Mouse (Mus musculus): Measurements from ENCODE around the gene Syt5.
A peak's percentile ranks its signal among the peaks of the same experiment; 100 is the strongest.
"Not testable (repeated sequence)": the region's sequence is repeated elsewhere in the genome, so short reads cannot be mapped to it uniquely, and the experiment has no call there.

The Syt5 gene

DNA sequence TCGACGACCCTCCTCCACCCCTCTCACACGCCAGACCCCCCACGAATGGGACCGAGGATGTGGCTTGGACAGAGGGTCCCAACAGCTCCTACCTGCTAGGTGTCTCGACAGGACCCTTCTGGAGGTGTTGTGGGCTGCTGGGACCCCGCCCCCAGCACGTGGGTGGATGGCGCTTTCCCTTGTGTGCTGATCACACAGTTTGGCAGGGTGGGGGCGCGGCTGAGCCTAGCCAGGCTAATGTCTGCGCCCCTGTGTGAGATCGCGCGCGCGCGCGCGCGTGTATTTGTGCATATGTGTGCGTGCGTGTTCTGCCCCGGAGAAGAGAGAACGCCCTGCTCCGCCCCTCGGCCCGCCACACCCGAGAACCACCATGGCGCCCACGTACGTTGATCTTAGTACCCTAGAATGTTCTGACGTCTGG, at the start of gene Syt5:
TSS of gene Syt5 (minus strand) at position 321 of the 421 bp plus-strand sequence.
- DNase-seq (ENCODE audit: low read depth, low spot score) = no peak

GRCm38 (mm10) chr7:4597046-4597445, 49.7 kb upstream of the Syt5 start:
- not testable (repeated sequence) for DNase-seq (ENCODE audit: low read depth, low spot score)

GRCm38 (mm10) chr7:4581481-4581880, 34.1 kb upstream of the Syt5 start:
- DNase-seq (ENCODE audit: low read depth, low spot score) = not testable (repeated sequence)

- not testable (repeated sequence) for DNase-seq (ENCODE audit: low read depth, low spot score)
These were observed 25.0 kb upstream of the Syt5 start for GRCm38 (mm10) chr7:4572361-4572760.

DNA sequence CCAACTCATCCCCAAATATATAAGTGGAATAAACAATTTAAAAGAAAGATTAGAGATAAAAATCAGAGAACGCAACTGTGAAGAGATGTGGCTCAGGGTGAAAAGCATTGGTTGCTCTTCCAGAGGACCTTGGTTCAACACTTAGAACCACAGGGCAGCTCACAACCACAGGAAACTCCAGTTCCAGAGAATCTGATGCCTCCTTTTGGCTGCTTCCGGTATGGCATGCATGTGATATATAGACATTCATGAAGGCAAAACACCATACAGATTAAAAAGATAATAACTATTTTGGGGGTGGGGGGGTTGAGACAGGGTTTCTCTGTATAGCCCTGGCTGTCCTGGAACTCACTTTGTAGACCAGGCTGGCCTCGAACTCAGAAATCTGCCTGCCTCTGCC, 15.3 kb upstream of the Syt5 start:
- no peak for DNase-seq (ENCODE audit: low read depth, low spot score)

GRCm38 (mm10) chr7:4557167-4557560, 9.8 kb upstream of the Syt5 start:
- DNase-seq (ENCODE audit: low read depth, low spot score) = no peak

- peak; percentile 63 for DNase-seq (ENCODE audit: low read depth, low spot score)
These were observed 9.2 kb upstream of the Syt5 start for GRCm38 (mm10) chr7:4556256-4557166.

DNA sequence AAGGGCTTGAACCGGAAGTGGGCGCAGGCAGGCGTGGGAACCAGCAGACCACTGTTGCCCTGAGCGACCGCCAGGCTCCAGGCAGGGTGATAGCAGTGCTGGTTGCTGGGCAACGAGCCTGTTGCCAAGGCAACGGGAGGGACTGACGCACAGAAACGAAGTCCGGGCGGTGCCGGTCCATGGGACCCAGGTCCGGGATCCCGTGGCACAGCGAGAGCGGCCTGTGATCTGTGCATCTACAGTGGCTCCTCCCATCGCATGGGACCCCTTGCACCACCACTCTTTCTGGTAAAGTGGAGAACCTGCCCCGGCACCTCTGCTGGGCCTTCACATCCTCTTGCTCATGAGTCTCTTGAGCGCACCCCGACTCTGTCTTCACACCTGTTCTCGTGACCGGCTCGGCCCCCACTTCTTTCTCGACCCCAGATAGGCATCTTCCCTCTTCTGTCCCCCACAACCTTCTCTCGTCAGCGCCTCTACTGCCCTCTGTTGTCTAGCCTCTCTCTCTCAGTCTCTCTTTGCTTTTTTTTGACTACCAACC, 680 bp downstream of the Syt5 start:
- DNase-seq (ENCODE audit: low read depth, low spot score) = no peak

DNA sequence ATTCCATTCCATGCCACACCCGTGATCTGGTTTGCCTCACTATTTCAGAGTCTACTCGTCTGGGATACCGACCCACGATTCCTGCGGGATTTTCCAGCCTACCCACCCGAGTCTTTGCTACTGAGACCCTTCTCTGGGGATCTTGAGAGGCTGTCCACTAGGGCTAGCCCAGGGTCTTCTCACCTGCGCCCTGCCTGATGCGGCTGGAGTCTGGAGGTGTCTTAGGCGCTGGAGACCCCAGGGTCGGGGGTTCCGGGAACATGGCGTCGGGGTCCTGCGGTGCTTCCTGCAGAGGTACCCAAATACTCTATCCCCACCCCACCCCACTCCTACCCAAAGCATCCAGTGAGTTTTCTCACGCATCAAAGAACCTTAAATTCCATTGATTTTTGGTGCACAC, 1.3 kb downstream of the Syt5 start:
- DNase-seq (ENCODE audit: low read depth, low spot score) = no peak

- no peak for DNase-seq (ENCODE audit: low read depth, low spot score)
These were observed 5.3 kb downstream of the Syt5 start for GRCm38 (mm10) chr7:4542013-4542412.

DNA sequence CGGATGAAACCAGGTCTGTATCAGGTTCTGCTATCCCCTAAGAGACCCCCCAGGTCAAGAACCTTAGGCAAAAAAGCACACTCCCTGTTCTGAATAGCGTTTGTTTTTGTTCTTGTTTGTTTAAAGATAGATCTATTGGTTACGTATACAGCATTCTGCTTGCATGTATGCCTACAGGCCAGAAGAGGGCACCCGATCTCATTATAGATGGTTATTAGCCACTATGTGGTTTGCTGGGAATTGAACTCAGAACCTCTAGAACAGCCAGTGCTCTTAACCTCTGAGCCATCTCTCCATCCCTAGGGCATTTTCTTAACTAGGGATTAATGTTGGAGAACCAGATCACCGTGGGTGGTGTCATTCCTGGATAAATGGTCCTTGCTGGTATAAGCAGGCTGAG, 6.0 kb downstream of the Syt5 start:
- no peak for DNase-seq (ENCODE audit: low read depth, low spot score)

DNA sequence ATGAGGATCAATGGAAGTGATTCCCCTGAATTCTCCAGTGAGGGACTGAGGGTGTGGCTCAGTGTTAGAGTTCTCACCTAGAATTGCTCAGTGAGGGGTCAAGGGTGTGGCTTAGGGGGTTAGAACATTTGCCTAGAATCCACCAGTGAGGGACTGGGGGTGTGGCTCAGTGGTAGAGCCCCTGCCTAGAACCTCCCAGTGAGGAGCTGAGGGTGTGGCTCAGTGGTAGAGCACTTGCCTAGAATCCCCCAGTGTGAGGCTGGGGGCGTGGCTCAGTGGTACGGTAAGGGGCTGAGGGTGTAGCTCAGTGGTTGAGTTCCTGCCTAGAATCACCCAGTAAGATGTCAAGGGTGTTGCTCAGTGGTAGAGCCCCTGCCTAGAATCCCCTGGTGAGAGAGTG, 8.3 kb downstream of the Syt5 start:
- no peak for DNase-seq (ENCODE audit: low read depth, low spot score)

GRCm38 (mm10) chr7:4537181-4537580, 10.2 kb downstream of the Syt5 start:
- no peak for DNase-seq (ENCODE audit: low read depth, low spot score)

DNA sequence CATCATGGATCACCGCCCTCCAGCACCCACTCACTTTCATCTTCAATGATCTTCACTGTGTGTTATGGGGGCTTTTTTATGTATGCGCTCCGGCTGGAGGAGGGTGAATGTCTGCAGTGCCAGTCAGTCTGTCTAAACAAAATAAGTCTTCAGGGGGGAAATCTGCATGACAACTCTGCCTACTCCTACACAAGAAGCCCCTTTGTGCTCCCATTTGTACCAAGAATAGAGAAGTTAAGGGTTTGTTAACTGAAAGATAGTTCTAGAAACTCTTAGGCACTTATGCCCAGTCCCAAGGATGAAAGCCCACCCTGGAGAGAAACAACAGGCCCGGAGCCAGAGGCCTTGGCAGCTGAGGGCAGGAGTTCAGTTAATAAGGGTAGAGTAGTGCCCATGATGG, 11.0 kb downstream of the Syt5 start:
- DNase-seq (ENCODE audit: low read depth, low spot score) = no peak

GRCm38 (mm10) chr7:4532005-4532729, 15.2 kb downstream of the Syt5 start, which contains the start of gene Dnaaf3:
TSS of gene Dnaaf3 (minus strand) at chr7:4532453.
- no peak for DNase-seq (ENCODE audit: low read depth, low spot score)

DNA sequence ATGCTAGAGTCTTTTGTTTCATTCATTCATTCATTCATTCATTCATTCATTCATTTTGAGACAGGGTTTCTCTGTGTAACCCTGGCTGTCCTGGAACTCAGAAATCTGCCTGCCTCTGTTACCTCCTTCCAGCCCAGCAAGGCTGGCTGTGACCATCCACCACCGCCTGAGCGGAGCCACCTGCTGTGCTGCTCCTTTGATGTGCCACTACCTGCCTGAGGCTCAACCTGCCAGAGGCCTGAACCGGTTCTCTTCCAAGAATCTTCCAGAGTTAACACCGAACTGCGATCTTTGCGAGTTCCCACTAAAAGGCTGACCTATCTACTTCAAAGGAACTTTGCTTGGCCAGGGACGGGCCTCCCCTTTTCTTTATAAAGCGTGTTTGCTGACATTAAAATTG, 17.2 kb downstream of the Syt5 start:
- not testable (repeated sequence) for DNase-seq (ENCODE audit: low read depth, low spot score)

GRCm38 (mm10) chr7:4527302-4527689, 20.0 kb downstream of the Syt5 start:
- no peak for DNase-seq (ENCODE audit: low read depth, low spot score)

GRCm38 (mm10) chr7:4526341-4527301, 20.7 kb downstream of the Syt5 start:
- peak; percentile 49 for DNase-seq (ENCODE audit: low read depth, low spot score)

DNA sequence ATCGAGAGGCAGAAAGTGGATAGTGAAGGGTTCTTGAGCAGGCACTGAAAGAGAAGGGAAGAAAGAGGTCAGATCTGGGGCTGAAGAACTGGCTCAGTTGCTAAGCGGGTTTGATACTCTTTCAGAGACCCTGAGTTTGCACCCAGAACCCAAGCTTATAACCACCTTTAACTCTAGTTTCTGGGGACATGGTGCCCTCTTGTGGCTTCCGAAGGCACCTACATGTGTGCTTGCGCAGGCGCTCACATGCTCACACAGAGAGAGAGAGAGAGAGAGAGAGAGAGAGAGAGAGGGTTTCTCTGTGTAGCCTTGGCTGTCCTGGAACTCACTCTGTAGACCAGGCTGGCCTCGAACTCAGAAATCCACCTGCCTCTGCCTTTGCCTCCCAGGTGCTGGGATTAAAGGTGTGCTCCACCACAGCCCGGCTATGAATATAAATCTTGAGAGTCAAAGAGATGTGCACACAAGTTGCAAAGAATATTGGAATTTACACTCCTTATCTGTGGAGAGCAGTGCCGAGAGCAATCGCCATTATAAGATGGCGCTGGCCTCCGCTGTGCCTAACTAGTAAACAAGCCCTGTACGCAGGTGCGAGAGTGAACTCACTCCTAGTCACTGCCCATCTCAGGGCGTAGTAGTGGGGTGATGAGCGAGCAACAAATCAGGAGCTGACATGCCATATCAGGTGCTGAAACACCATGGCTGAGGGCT, 23.0 kb downstream of the Syt5 start, which contains the start of gene Tnni3:
TSS of gene Tnni3 (minus strand) at position 18 of the 711 bp plus-strand sequence.
- DNase-seq (ENCODE audit: low read depth, low spot score) = peak; percentile 50

Measured in retina, adult 2 months (tissue).